Mouse (Mus musculus): ENCODE results near the gene Rab33b.

DNA sequence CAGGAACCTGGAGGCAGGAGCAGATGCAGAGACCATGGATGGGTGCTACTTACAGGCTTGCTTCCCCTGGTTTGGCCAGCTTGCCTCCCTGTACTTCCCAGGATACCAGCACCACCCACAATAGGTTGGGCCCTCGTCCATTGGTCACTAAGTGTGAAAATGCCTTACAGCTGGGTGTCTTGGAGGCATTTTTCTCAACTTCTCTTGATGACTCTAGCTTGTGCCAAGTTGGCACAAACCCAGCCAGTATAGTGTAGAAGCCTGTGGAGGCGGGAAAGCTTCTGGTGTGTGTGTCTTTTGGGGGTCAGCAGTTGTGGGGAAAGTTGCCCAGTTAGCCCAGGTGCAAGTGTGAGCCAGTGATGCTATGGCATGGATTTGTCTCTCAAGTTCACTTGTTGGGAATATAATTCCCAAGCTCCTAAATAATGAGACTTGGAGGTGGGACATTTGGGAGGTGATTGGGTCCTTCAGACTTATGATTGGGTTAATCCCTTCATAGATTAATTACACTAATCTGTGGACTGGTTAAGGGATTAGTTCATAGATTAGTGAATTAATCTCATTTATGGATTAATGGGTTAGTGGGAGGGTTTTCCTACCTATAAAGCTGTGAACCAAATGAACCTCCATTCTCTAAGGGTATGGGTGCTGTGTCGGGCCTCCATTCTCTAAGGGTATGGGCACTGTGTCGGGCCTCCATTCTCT lies 2.9 kb downstream of the Rab33b start:
- no peak for TF ChIP-seq CTCF (IDR thresholded peaks at IDR 0.05; ENCODE audit: borderline replicate concordance, insufficient read depth, low read depth, low read length)
- no peak for TF ChIP-seq POLR2A (IDR thresholded peaks at IDR 0.05; ENCODE audit: borderline replicate concordance, insufficient read depth, low read length)
